Mouse (Mus musculus) lung, postnatal 0 days (tissue): Measurements from ENCODE around the gene Mrpl27. TPM values are rescaled to one million over a fixed set of nuclear protein-coding genes. Genes with fewer than 3 reads are reported as not detected.
A peak's percentile ranks its signal among the peaks of the same experiment; 100 is the strongest.

Experiments
- ATAC-seq: fragments of 200-750 bp; cut with Nextera tagmentation; 2 replicates; pipeline ENCODE4 v1.8.0; 2017; ENCODE audit warnings: moderate library complexity
- DNase-seq: peaks from one replicate; pipeline ENCODE4 v3.0.0-alpha.2; 2016; ENCODE audit warnings: low spot score
- H3K27ac ChIP-seq: fragments of 300-500 bp; sonication (generic); 2 replicates; pipeline ENCODE4 v1.5.1; 2014; ENCODE audit warnings: antibody characterized with exemption, mild to moderate bottlenecking, low read length, mixed read lengths
- H3K27me3 ChIP-seq: fragments of 300-500 bp; sonication (generic); replicated peaks from 2 replicates; pipeline ENCODE4 v1.6.1; 2014; ENCODE audit warnings: low read length, mixed read lengths; ENCODE audit not compliant: insufficient read depth
- H3K36me3 ChIP-seq: fragments of 300-500 bp; sonication (generic); 2 replicates; pipeline ENCODE4 v1.6.1; 2014; ENCODE audit warnings: low read length, mixed read lengths; ENCODE audit not compliant: insufficient read depth
- H3K4me1 ChIP-seq: fragments of 300-500 bp; sonication (generic); 2 replicates; pipeline ENCODE4 v1.6.1; 2014; ENCODE audit warnings: antibody characterized with exemption, low read depth, low read length, mixed read lengths; ENCODE audit not compliant: insufficient read depth
- H3K4me2 ChIP-seq: fragments of 300-500 bp; sonication (generic); replicated peaks from 2 replicates; pipeline ENCODE4 v1.6.1; 2014; ENCODE audit warnings: low read depth, mild to moderate bottlenecking, low read length, moderate library complexity, mixed read lengths
- H3K4me3 ChIP-seq: fragments of 300-500 bp; sonication (generic); 2 replicates; pipeline ENCODE4 v1.5.1; 2014; ENCODE audit warnings: low read depth, low read length
- H3K9ac ChIP-seq: fragments of 300-500 bp; sonication (generic); replicated peaks from 2 replicates; pipeline ENCODE4 v1.6.1; 2014; ENCODE audit warnings: low read depth, mild to moderate bottlenecking
- H3K9me3 ChIP-seq: fragments of 300-500 bp; sonication (generic); 2 replicates; pipeline ENCODE4 v1.6.1; 2016; ENCODE audit warnings: low read length, mixed read lengths
- CTCF ChIP-seq: IDR thresholded peaks from 2 replicates; pipeline ENCODE4 v1.5.1; 2016; ENCODE audit warnings: antibody characterized with exemption, mild to moderate bottlenecking
- EP300 ChIP-seq: IDR thresholded peaks from 2 replicates; pipeline ENCODE4 v1.6.1; 2016; ENCODE audit warnings: antibody characterized with exemption, mild to moderate bottlenecking, control low read depth
- WGBS: fragments of 180-500 bp; shearing (Covaris S2); extraction: QIAGEN DNeasy Blood & Tissue Kit; methylation state at CpG from one replicate; pipeline ENCODE4 v1.1.7; 2014; 5-methylcytosine and 5-hydroxymethylcytosine counted together
- polyA plus RNA-seq: library from polyadenylated mRNA; unstranded; fragments of >200 nt; fragmentation: Nextera tagmentation; extraction: Ambion mirVana; gene quantifications from 2 replicates; pipeline ENCODE4 v1.2.1, GENCODE M21; 2015

Gene Mrpl27
- polyA plus RNA-seq, 1 experiment from 2014 or later, result 113 TPM

DNA sequence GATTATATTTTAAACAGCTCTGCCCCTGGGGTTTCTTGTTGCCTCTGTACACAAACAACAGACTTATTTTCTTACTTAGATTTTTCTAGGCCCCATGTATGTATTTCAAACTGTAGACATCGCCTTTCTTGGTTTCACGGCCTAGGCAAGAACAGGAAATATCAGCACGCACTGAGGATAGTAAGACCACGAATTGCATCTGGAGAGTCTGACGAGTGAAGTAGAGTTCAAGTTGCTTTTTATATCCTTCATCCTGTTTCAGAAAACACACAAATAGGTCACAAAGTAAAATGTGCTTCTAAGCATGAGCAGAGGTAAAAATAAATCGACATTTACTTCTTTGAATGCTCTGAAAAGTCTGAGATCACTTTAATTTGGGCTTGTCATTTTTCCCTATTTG, 41.9 kb downstream of the Mrpl27 start:
- Histone ChIP-seq H3K36me3 (no peaks in the 10 kb centered on the region), H3K4me2 (no peak overlapping the region), H3K4me1 (no peaks in the 10 kb centered on the region), H3K9me3 (no peaks in the 10 kb centered on the region), H3K9ac (no peak overlapping the region), H3K27me3 (no peaks in the 10 kb centered on the region), H3K27ac (no peak overlapping the region), H3K4me3 (no peak overlapping the region)
- no peak for ATAC-seq
- DNase-seq, result no peak
- TF ChIP-seq CTCF, result no peak
- TF ChIP-seq EP300, result no peak
- WGBS, result 59% methylated on average over 6 of the region's 6 CpGs

DNA sequence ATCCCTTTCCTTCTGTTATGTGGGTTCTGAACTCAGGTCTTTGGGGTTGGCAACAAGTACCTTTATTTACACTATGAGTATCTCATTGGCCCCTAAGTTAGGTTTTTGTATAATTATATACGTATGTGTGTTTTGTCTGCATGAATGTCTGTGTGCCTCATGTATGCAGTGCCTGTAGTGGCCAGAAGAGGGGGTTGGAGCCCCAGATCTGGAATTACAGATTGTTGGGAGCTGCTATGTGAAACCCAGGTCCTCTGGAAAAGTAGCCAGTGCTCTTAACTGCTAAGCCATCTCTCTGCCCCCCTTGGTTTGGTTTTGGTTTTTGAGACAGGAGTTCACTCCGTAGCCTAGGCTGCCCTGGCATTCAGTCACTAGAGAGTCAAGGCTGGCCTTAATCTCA, 43.6 kb downstream of the Mrpl27 start:
- Histone ChIP-seq H3K4me2 (no peak overlapping the region), H3K27ac (no peak overlapping the region), H3K9ac (no peak overlapping the region), H3K36me3 (no peaks in the 10 kb centered on the region), H3K4me1 (no peaks in the 10 kb centered on the region), H3K27me3 (no peaks in the 10 kb centered on the region), H3K9me3 (no peaks in the 10 kb centered on the region), H3K4me3 (no peak overlapping the region)
- TF ChIP-seq CTCF, result peak; percentile 15; the same call in 1 of the 2 replicates
- TF ChIP-seq EP300, result no peak
- DNase-seq, result no peak
- WGBS, result 89% methylated on average over 2 of the region's 2 CpGs
- ATAC-seq, result no peak

DNA sequence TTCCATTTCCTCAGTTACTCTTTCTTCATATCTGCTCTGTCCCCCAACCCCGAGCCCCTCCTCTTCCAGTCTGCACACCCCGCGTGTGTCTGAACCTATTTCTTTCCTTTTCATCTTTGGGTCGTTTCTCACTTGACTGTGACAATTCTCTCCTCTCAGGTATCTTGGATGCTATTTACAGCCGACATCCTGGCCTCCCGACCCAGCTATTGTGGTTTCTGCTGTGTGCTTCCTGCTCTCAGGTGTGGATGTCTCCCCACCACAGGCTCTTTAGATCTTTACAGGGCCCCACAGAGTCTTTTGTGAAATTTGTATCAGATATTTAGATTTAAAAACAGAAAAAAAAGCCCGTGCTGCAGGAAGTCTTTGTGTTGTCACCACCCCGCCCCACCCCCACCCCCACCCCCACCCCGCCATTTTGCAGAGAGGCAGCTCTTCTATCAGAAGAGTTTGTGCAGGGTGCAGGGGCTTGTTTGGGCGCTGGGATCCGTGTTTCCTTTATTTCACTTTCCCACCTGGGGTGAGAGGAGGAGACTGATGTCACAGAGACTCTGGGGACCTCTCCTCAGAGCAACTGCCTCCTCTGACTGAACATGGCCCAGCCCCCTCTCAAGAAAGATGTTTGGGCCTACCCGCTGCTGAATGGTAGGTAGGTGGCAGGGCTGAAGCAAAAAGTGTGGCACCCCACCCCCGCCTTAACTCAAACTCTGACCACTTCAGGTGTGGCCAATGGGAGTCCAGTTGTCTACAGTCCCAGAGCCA, 44.3 kb downstream of the Mrpl27 start:
- H3K4me1 ChIP-seq, result no peaks in the 10 kb centered on the region
- H3K36me3 ChIP-seq, result no peaks in the 10 kb centered on the region
- H3K4me3 ChIP-seq, result no peak overlapping the region
- WGBS, result 45% methylated on average over 13 of the region's 13 CpGs
- no peaks in the 10 kb centered on the region for H3K27me3 ChIP-seq
- H3K9ac ChIP-seq, result no peak overlapping the region
- no peak for DNase-seq
- H3K4me2 ChIP-seq, result no peak overlapping the region
- no peak for ATAC-seq
- TF ChIP-seq EP300 (no peak), CTCF (no peak)
- H3K27ac ChIP-seq, result no peak overlapping the region
- no peaks in the 10 kb centered on the region for H3K9me3 ChIP-seq

DNA sequence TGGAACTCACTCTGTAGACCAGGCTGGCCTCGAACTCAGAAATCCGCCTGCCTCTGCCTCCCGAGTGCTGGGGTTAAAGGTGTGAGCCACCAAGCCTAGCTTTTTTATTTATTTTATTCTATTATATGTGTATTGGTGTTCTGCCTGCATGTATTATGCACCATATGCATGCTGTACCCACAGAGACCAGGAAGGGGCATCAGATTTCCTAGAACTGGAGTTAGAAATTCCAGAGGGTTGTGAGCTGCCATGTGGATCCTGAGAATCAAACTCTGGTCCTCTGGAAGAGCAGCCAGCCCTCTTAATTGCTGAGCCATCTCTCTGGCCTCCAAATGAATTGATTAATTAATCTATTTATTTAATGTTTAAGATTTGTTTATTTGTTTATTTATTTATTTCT, 45.8 kb downstream of the Mrpl27 start:
- H3K4me2 ChIP-seq, result no peak overlapping the region

DNA sequence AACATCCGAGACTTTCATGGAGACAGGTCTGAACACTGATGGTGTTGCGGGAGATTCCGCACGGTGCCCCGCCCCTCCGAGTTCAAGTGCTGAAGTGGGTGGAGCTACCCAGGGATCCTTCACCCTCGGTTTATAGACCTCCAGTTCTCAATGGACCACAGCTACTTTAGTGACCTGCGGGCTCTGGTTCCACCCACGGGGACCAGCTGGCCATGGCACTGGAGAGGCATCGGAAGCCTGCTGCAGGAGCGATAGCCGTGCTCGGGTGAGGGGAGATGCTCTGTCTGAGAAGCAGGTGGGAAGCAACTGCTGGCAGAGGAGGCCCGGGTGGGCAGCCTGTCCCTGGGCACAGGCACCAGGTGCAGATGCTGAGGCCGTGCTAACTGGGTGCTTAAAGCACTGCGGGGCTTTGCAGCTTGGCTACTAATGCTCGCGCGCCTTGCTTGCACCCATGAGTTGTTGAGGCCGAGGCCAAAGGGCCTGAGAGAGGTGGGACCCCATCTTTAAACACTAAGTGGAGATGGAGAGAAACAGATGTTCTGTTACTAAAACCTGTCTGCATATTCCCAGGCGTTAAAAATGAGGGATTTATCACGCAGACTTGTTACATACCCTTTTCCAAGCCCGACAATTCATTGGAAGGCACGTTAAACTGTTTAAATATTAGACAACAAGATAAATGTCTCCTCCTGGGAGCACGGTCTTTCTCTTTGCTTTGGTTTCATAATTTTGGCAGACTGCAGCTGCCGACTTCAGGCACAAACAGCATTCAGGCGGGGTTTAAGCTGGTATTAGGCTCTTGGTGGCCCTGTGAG, 48.0 kb downstream of the Mrpl27 start:
- no peak for TF ChIP-seq CTCF
- TF ChIP-seq EP300, result no peak
- H3K36me3 ChIP-seq, result no peaks in the 10 kb centered on the region
- DNase-seq (no peak), ATAC-seq (no peak)
- no peak overlapping the region for H3K4me3 ChIP-seq
- 34% methylated on average over 27 of the region's 27 CpGs for WGBS
- H3K27me3 ChIP-seq, result no peaks in the 10 kb centered on the region
- H3K27ac ChIP-seq, result no peak overlapping the region
- H3K9ac ChIP-seq, result no peak overlapping the region
- H3K4me2 ChIP-seq, result peak overlapping the region; percentile 8; the same call in 1 of the 2 replicates
- H3K4me1 ChIP-seq, result no peaks in the 10 kb centered on the region
- no peaks in the 10 kb centered on the region for H3K9me3 ChIP-seq

More for the DNA sequence above, 45.8 kb downstream of the Mrpl27 start:
- H3K4me3 ChIP-seq, result no peak overlapping the region
- TF ChIP-seq CTCF (no peak), EP300 (no peak)
- H3K4me1 ChIP-seq, result no peaks in the 10 kb centered on the region
- ATAC-seq (no peak), DNase-seq (no peak)
- no peaks in the 10 kb centered on the region for H3K27me3 ChIP-seq
- 93% methylated on average over 3 of the region's 3 CpGs for WGBS
- H3K27ac ChIP-seq, result no peak overlapping the region
- no peaks in the 10 kb centered on the region for H3K36me3 ChIP-seq
- H3K9me3 ChIP-seq, result no peaks in the 10 kb centered on the region
- no peak overlapping the region for H3K9ac ChIP-seq

DNA sequence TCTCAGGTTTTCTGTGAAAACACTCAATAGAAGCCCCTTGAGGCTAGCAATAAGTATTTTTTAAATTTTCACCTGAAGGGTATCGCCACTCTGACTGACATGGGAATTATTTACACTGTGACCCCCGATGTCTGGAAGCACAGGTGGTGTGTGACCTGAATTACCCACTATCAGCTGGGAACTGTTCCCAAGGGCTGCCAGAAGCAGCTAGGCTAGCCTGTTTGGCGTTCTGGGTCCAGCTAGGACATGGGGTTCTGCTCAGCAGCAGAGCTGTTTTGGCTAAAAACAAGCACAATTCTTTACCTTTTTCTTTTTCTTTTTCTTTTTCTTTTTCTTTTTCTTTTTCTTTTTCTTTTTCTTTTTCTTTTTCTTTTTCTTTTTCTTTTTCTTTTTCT, 48.6 kb downstream of the Mrpl27 start:
- WGBS, result 17% methylated on average over 3 of the region's 3 CpGs
- no peaks in the 10 kb centered on the region for H3K27me3 ChIP-seq
- no peak overlapping the region for H3K4me2 ChIP-seq
- no peak for DNase-seq
- no peak overlapping the region for H3K4me3 ChIP-seq
- TF ChIP-seq EP300 (no peak), CTCF (no peak)
- H3K27ac ChIP-seq, result no peak overlapping the region
- H3K9ac ChIP-seq, result no peak overlapping the region
- H3K9me3 ChIP-seq, result no peaks in the 10 kb centered on the region
- no peaks in the 10 kb centered on the region for H3K36me3 ChIP-seq
- no peak for ATAC-seq
- H3K4me1 ChIP-seq, result no peaks in the 10 kb centered on the region
